Comparison of ENCODE assay signal across 9 mouse cellular contexts in genomic region chr15:76982745-76983144, GRCm38 (mm10). TPM values are rescaled to one million over a fixed set of nuclear protein-coding genes. Genes with fewer than 3 reads are reported as not detected.
DNase-seq lines count a peak whose midpoint lies in the region; ATAC-seq lines count a peak whose summit lies in the region.
"Had no signal": no experiment of that assay in that cellular context is flagged by ENCODE, and none has a peak within 500 bp of the region (broad histone marks: within the 10 kb centered on the region; RNA-seq: fewer than 3 reads in every experiment).

No protein-coding gene starts in this region.

- H3K4me1 ChIP-seq in intestine, embryonic 15.5 days (replicated peaks) = no peaks in the 10 kb centered on the region
- 0 out of 2 replicates have a peak, but pooled peaks cover under 1% of the 10 kb centered on the region for H3K4me1 ChIP-seq in intestine, embryonic 16.5 days (ENCODE audit: control insufficient read depth, insufficient read depth, low read length)
- peaks cover 14% of the 10 kb centered on the region for H3K4me1 ChIP-seq in forebrain, embryonic 16.5 days (replicated peaks; ENCODE audit: control insufficient read depth, insufficient read depth, low read length)

- DNase-seq in 3134 (ENCODE audit: extremely low read depth, insufficient read length, low spot score) (peak; percentile 9), 3T3-L1 (ENCODE audit: low read depth, low spot score) (peak; percentile 64)
- DNase-seq in embryo, embryonic 10.5 days (ENCODE audit: low spot score) = peak; percentile 66
- DNase-seq in T-cell, adult 2 months (ENCODE audit: low spot score) = no peak
- DNase-seq: gastrocnemius, postnatal 36 days; left cerebral cortex, postnatal 4 days had no signal

- 45% methylated on average over 3 of the region's 3 CpGs for WGBS in intestine, embryonic 15.5 days
- WGBS in intestine, embryonic 16.5 days = 47% methylated on average over 3 of the region's 3 CpGs
- 60% methylated on average over 3 of the region's 3 CpGs for WGBS in forebrain, embryonic 16.5 days

- H3K9me3 ChIP-seq in intestine, embryonic 15.5 days = no peaks in the 10 kb centered on the region
- no peaks in the 10 kb centered on the region for H3K9me3 ChIP-seq in intestine, embryonic 16.5 days (ENCODE audit: control insufficient read depth, low read length)
- no peaks in the 10 kb centered on the region for H3K9me3 ChIP-seq in forebrain, embryonic 16.5 days (ENCODE audit: control insufficient read depth, low read length)

- no peak overlapping the region for H3K27ac ChIP-seq in intestine, embryonic 15.5 days
- no peak overlapping the region for H3K27ac ChIP-seq in intestine, embryonic 16.5 days (ENCODE audit: low read length)
- H3K27ac ChIP-seq in forebrain, embryonic 16.5 days (ENCODE audit: low read length) = no peak overlapping the region

- no peak overlapping the region for H3K4me2 ChIP-seq in intestine, embryonic 15.5 days (replicated peaks)
- H3K4me2 ChIP-seq in intestine, embryonic 16.5 days (ENCODE audit: low read depth, low read length) = no peak overlapping the region
- H3K4me2 ChIP-seq in forebrain, embryonic 16.5 days (ENCODE audit: low read length) = no peak overlapping the region

- no peak overlapping the region for H3K9ac ChIP-seq in intestine, embryonic 15.5 days
- H3K9ac ChIP-seq in intestine, embryonic 16.5 days (ENCODE audit: low read depth, low read length) = no peak overlapping the region
- no peak overlapping the region for H3K9ac ChIP-seq in forebrain, embryonic 16.5 days (replicated peaks; ENCODE audit: low read depth, low read length)

- H3K27me3 ChIP-seq in intestine, embryonic 15.5 days (replicated peaks) = no peaks in the 10 kb centered on the region
- H3K27me3 ChIP-seq in intestine, embryonic 16.5 days (replicated peaks; ENCODE audit: control insufficient read depth, insufficient read depth, low read length) = no peaks in the 10 kb centered on the region
- H3K27me3 ChIP-seq in forebrain, embryonic 16.5 days (replicated peaks; ENCODE audit: control insufficient read depth, insufficient read depth, low read length) = no peaks in the 10 kb centered on the region

- ATAC-seq in intestine, embryonic 15.5 days = 0 out of 2 replicates have a peak, but pooled peaks have one; percentile 39
- no peak for ATAC-seq in intestine, embryonic 16.5 days
- no peak for ATAC-seq in forebrain, embryonic 16.5 days

- no peaks in the 10 kb centered on the region for H3K36me3 ChIP-seq in intestine, embryonic 15.5 days
- H3K36me3 ChIP-seq in intestine, embryonic 16.5 days (ENCODE audit: control insufficient read depth, insufficient read depth, low read length) = no peaks in the 10 kb centered on the region
- no peaks in the 10 kb centered on the region for H3K36me3 ChIP-seq in forebrain, embryonic 16.5 days (ENCODE audit: control insufficient read depth, insufficient read depth)

- no peak overlapping the region for H3K4me3 ChIP-seq in intestine, embryonic 15.5 days (replicated peaks)
- H3K4me3 ChIP-seq in intestine, embryonic 16.5 days (ENCODE audit: low read length) = no peak overlapping the region
- no peak overlapping the region for H3K4me3 ChIP-seq in forebrain, embryonic 16.5 days (replicated peaks; ENCODE audit: low read length)

RNA-seq across cellular contexts. Expression of gene 1110038F14Rik, which starts 34.4 kb away (rescaled TPM):
- 58.5 and 59.9 TPM in 2 replicates for polyA plus RNA-seq in intestine, embryonic 15.5 days (2015; fragmentation: Nextera tagmentation; extraction: Ambion mirVana)
- 52.1 and 57.1 TPM in 2 replicates for polyA plus RNA-seq in intestine, embryonic 16.5 days (2015; fragmentation: Nextera tagmentation; extraction: Ambion mirVana)
- 52.8 and 58.2 TPM in 2 replicates for polyA plus RNA-seq in forebrain, embryonic 16.5 days (2015; fragmentation: Nextera tagmentation; extraction: Ambion mirVana)

RNA-seq across cellular contexts. Expression of gene Zfp647, which starts 57.5 kb away (rescaled TPM):
- polyA plus RNA-seq in intestine, embryonic 15.5 days (2015; fragmentation: Nextera tagmentation; extraction: Ambion mirVana) = 7.8 and 8.8 TPM in 2 replicates
- polyA plus RNA-seq in intestine, embryonic 16.5 days (2015; fragmentation: Nextera tagmentation; extraction: Ambion mirVana) = 5.9 and 6.9 TPM in 2 replicates
- polyA plus RNA-seq in forebrain, embryonic 16.5 days (2015; fragmentation: Nextera tagmentation; extraction: Ambion mirVana) = 35.5 and 38.4 TPM in 2 replicates
